Mouse (Mus musculus): ENCODE results near the gene Atmin.

The Atmin gene

DNA sequence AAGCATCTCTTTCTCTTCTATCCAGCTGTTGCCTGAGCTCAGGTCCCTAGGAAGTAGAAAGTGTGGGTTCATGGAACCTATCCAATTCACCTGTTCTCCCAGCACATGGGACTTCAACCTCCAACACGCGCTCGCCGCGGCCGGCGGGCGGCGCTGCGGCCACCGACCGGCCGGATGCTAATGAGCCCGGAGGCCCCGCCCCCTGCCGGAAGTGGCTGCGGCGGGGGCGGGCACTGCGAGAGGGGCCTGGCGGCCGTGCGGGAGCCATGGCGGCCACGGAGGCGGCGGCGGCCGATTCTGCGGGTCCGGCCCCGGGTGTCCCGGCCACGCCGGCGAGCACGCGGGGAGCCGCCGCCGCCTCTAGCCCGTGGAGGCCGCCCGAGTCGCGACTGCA lies at the start of gene Atmin:
Gene Atmin (plus strand): TSS at position 233 of the 394 bp plus-strand sequence.
- DNase-seq = peak; percentile 94 to 95

DNA sequence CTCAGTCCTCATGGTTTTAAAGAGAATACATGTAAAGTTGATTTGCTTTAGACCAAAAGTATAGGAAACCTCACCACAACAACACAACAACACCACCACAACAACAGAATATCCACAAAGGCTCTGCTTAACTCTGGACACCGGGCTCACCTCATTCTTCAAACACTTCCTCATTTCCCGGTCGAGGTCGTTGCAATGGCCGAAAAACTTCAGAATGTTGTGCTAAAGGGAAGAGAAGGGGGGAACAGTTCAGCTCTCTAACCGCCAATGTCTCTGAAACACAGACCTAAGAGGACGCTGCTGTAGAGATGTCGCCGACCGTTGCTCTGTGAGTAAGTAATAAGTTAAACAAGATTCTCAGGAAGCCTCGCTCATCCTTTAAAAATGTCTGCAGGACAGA lies 49.3 kb upstream of the Atmin start:
- DNase-seq = no peak

DNA sequence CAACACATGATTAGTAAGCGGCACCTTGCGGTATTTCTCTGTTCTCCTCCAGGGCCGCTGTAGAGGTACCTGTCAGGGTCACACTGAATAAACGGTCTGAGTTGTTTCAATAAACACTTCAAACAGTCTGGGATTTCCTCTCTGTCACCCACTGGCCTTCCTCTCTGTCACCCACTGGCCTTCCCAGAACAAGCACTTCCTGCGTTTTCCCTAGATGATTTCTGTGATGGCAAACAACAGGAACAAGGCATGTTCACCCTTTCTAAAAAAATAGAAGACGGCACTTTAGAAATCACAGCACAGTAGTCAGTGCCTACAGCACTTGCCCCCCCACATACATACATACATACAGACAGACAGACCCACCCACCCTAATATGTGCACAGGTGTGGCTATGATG lies 47.7 kb upstream of the Atmin start:
- no peak for DNase-seq

DNA sequence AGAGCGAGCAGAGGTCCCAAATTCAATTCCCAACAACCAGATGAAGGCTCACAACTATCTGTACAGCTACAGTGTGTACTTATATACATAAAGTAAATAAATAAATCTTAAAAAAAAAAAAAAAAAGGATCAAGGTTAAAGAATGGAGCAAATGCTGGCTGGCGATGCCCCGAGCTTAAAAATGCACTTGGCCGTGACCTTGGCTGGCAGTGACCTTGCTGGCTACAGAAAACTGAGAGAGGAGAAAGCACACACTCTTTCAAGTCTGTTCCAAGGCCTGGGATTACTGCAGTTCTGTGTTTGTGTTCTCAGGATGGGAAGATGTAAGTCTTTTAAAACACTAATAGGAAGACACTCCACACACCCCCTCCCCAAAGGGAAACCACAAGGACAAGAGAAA lies 38.5 kb upstream of the Atmin start:
- DNase-seq = no peak

DNA sequence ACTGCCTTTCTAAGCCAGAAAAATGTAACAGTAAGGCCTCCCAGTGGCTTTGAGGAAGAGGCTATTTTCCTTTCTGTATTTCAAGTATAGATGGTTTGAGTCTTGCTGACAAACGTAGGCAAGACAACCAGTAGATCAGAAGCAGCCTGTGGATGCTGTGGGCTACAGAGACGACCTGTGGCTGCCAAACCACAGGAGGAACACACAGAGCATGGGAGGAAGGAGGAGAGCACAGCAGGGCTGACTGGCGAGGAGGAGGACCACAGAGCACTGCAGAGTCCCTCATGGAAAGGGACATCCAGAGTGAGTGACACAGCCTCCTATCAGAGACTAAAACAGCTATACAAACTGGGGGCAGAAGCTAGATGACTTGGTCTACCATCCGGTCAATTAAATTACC lies 37.9 kb upstream of the Atmin start:
- no peak for DNase-seq

DNA sequence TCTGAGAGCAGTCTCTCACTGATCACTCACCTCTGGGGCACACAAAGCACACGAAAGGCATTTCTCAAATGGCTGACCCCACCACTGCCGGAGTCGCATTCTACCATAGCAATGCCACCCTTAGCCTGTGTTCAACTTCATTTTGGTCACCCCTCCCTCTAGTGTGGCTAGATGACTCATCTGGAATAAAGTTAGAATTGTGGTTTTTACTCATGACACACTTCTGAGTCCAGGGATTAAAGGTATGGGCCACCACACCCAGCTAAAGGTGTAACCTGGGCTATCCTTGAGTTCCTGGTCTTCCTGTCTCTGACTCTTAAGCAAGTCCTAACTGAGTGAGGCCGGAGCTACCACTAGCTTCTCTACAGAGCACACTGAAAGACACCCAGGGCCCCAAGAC lies 37.4 kb upstream of the Atmin start:
- DNase-seq = no peak

DNA sequence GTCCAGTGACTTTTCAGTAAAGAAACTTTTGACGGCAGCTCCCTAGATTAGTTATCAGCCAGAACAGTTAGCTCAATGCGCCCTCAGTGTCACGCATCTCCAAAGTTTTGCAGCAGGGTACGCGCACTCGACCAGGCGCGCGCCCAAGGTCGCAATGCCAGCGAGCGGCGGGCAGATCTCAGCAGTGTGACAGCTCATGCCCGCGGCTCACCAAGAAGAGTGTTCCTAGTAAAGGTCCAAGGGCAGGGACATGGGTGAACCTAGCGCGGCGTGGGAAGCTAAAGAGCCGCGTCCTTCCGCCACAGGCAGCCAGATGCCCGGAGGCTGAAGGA lies 22.2 kb upstream of the Atmin start:
- no peak for DNase-seq

DNA sequence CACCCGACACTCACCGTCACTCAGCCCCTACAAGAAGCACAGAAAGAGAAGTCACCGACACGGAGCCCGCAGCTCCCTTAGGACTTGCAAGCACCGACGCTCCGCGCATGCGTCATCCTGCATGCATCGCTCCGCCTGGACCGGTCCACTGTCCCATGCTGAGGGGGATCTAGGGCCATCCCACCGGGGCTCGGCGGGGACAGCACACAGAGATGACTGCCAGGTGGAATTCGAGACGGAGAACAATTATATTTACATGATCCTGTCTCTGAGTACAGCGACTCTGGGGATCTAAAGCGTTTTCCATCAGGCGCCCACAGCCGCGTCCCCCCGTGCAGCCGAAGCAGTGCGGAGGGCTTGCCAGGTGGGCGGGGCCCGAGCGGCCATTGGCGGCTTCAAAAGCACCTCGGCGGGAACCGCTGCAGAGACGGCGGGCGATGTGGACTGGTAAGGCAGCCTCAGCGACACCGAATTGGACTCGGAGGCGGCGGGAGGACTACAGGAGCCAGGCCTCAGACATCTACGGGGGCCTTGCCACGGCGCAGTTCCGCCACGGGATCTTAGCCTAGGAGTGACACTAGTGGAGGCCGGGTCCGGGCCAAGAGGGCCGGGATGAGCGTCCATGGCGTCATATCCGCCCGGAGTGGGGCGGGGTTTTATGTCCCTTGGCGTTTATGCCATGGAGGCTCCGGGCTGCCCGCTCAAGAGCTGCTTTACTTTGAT lies 21.7 kb upstream of the Atmin start, which contains the start of the genes Cmc2 and Cenpn:
Gene Cmc2 (minus strand): TSS at position 119 of the 723 bp plus-strand sequence.
Gene Cenpn (plus strand): TSS at position 394 of the 723 bp plus-strand sequence.
- peak; percentile 97 to 98 for DNase-seq

DNA sequence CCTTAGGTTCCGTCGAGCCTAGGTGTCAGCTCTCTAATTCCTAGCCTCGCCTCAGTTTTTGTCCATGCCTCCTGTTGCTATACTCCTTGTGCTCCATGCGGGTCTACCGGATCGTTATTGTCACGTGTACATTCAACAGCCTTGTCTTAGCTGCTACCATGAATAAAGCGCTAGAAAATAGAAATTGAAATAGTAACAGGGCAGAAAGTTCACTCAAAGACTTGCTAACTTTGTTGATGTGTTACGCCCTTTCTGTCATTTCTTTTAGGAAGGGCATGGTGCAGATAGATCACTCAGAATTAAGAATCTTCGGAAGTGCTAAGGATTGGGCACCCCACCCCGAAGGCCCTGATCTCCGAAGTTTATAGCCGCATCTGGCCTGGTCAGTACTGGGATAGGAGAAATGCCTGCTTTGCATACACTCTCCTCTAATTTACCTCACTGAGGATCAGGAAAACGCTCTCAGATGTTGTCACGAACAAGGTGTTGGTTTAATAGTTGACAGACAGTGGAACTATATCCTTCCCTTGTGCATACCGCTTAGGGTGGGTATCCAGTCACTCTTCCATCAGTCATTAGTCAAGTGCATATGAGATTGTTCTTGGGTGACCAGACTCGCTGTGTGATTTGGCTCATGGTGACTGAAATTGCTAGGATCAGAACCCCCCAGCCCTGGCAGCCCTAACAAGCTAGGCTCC lies 21.0 kb upstream of the Atmin start:
- no peak for DNase-seq

DNA sequence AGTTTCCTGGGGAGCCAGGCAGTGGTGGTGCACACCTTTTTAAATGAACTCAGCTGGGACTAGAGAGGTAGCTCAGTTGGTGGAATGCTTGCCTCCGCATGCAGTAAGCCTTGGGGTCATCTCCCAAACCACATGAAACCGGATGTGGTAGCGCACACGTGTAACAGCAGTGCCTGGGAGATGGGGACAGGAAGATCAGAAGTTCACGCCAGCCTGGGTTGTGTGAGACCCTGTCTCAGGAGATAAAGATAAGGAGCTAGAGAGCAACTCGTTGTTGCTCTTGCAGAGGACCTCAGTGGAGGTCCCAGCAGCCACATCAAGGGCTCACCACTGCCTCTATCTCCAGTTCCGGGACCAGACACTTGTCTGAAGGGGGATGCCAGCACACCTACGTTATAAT lies 19.7 kb upstream of the Atmin start:
- DNase-seq = no peak

DNA sequence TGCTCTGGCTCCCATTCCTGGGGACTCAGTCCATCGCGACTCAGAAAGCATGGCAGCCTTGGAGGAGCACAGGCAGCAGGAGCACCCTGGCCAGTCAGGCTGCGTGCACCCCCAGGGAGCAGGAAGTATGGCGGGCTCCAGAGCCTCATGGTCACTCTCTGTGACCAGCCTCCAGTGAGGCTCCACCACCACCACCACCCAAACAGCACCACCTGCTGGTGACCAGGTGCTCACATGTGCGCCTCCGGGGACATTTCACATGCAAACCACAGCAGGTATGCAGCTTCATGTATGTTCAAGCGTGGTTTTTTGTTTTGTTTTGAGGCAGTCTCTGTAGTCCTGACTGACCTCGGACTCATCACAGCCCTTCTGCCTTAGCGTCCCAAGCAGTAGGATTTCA lies 15.3 kb upstream of the Atmin start:
- DNase-seq = peak in 1 of 2 experiments; percentile 63

DNA sequence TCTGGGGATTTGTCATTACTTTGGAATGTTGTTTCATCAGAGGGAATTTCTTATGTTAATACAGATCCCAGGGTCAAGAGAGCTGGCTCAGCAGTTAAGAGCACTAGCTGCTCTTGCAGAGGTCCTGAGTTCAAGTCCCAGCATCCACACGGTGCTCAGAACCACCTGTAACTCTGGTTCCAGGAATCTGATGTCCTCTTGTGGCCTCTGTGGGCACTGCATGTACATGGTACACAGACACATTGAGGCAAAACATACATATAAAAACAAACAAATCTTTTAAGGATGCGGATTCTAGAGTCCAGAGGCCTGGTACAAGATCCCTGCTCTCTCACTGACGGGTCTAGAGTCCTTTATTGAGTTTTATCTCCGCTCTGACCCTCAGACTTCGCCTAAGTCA lies 14.6 kb upstream of the Atmin start:
- no peak for DNase-seq

DNA sequence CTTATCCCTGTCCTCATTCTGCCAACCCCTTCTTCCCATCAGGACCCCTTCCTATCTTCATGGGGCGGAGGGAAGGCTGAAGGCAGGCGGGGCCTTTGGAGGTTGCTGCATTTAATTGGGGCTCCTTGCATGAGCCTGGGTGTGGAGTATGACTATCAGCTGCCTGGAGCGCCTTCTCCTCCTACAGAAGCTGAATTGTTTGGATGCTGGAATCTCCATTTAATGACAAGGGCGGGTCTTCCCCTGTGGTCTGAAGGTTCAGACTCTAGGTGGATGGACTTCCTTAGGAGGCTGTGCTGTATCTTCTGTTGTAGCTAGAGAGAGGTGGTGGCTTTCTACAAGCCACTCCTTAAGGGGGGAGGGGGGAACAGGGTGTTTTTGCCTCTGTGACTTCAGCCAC lies 8.2 kb upstream of the Atmin start:
- no peak for DNase-seq

DNA sequence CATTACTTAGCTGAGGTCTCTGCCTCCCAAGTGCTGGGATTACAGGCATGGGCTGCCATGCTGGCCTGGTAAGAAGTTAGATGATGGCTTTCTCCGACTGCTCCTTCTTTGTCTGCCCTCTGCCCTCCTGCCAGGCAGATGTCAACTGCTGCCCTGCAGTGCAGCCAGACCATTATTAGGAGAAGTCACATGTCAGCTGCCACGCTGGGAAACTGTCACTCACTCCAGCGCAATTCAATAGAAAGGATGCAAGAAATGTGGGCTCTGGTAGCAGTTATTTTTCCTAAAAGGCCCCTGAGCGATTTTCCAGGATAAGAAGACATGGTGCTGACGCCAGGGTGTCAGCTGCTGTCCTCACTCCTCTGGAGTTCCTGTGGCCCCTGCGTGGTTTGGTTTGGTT lies 7.7 kb upstream of the Atmin start:
- no peak for DNase-seq

DNA sequence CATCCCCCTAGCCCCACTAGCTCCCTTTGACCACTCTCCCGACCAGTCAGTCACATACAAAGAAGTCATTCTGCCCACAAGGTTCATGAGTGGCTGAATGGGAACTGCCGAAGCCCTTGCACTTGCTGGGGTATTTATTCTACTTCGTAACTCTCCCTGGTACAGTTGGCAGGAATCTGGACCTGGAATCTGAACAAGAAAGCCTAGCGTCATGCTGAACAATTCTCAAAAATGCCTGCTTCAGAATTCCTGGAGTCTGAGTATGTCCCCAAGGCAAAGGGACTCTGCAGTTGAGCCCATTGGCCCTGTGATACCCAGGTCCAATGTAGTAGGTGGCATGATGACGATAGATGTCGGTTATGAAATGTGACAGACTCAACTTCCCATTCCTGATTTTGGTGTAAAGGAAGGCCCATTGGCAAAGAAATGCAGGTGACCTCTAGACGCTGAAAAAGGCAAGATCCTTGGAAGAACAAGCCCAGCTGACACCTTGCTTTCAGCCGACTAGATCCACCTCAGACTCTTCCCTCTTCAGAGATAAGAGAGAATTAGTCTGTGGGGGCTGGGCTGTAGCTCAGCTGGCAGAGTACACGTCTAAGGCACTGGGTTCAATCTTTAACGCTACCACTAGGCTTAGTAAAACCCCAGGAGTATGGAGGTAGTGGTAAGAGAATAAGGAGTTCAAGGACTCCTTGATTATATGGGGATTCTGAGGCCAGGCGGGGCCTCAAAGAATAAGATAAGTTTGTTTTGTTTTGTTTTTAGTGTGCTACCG lies 722 bp upstream of the Atmin start:
- no peak for DNase-seq

DNA sequence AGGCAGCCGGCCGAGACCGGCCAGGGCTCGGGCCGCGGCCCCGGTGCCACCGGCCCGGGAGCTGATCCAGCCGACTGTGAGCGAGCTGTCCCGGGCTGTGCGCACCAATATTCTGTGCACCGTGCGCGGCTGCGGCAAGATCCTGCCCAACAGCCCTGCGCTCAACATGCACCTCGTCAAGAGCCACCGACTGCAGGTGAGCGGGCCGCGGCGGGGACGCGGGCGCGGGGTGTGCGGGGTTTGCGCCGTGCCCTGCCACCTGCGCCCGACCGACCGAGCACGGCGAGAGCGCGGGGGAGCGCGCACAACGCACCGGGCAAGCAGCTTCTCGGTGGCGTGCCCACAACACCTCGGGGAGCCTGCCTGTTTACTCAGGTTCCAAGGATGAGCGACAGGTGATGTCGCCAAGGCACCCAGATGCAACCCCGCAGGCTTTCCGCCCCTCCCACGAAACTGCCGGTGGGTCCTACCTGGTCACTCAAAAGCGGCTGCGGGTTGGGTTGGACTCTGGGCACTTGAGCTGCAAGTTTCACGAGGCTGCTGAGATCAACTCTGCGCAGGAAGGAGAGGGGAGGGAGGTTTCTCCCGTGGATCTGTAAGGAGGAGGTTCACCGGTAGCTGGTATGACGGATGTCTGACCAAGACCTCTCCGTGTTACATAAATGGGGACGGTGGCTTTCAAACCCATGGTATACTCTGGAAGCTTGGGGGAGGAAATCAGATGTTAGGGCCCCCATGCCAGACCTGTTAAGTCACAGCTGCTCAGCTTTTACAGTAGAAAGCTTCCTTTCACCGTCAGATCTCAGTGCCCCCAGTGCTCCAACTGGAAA lies 577 bp downstream of the Atmin start:
- peak in 1 of 2 experiments; percentile 55 for DNase-seq

DNA sequence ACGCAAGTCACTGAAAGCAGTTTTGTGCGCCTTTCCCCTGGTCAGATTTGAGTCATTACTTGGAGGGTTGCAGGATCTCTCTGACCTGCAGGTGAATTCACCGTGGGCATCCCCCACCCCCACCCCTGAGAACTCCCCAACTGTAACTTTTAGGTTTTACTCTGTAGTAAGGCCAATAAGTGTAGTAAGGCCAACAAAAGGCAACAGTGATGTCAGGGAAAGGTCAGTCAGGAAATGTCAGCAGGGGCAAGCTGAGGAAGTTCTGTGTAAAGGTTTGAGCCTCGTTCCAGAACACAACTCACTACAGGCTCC lies 1.1 kb downstream of the Atmin start:
- no peak for DNase-seq

DNA sequence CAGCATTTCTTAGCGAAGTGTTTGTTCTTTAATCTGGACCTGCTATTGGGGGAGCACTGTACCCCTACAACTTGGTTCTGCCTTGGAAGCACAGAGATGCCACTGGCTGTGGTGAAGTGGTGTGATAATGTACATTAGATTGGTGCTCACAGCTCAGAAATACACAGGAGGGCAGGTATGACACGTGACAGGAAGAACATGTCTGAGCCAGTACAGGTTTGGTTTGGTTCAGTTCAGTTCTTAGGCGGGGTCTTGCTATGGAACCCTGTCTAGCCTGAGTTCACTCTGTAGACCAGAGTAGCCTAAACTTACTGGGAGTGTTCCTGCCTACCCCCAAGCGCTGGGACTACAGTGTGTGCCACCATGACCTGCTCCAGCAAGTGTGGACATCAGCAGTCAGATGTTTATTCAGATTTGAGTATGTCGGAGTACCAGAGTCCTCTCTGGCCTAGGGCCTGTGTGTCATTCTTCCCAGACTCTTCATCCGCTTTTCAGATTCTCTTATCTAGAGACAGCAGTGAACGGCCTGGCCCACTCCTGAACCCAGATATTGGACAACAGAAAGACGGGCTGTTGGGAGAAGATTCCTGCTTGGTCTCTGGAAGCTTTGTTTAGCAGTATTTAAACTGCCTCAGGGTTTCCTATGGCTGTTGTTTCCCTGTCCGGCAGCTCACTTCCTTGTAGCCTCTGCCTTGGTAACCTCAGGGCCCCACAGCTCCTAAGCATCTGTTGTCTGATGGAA lies 2.1 kb downstream of the Atmin start:
- DNase-seq = no peak

DNA sequence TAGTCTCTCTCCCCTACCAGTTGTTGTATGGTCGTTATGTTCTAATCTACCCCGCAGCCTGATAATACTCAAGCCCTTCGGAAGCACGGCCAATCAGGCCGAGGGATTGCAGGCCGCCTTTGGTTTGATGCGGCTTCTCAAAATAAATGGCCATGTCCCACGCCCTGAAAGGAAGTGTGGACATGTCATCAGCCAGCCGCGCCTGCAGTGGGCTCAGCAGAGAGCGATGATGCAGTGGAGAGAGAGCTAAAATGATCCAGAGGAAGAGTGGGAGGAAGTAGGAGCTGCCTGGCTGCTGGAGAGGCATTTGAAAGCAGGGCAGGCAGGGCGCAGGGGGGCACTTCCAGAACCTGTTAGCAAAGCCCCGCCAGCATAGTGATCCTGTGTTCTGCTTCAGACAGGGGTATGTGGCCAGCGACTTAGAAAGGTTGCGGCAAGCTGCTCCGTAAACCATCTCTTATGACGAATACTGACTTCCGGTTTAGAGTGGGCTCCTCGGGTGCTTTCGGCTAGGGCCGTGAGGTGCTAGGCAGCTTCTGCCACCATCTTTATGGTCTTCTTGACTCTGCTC lies 3.2 kb downstream of the Atmin start:
- no peak for DNase-seq

DNA sequence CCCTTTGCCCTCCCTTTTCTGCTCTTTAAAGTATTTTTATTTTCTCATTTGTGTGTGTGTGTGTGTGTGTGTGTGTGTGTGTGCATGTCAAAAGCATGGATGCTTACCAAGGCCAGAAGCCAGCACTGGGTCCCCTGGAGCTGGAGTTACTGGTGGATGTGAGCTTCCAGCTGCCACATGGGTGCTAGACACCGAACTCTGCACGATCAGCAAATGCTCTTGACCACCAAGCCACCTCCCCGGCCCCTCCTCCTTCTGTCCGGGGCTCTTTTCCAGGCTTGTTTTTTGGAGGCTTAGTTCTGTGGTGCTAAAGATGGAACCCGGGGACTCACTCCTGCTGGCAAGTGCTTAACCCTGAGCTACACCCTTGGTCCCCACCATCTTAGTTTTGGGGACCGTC lies 3.7 kb downstream of the Atmin start:
- DNase-seq = no peak

DNA sequence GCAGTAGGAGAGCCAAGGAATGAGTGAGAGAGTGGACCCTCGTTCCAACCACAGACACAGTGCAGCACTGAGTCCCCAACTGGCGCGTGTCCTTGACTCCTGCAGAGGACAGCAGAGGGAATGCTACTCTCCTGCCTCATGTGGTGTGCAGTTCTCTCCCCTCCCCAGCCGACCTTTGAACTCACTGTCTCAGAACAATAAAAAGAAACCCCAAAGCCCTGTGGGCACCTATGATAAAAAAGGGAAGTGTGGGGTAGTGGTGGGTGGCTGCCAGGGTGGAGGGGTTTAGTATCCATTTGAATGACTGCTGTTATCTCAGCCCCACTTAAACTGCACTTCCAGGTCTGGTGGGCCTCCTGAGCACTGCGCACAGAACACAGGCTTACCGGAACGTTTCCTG lies 4.4 kb downstream of the Atmin start:
- no peak for DNase-seq

DNA sequence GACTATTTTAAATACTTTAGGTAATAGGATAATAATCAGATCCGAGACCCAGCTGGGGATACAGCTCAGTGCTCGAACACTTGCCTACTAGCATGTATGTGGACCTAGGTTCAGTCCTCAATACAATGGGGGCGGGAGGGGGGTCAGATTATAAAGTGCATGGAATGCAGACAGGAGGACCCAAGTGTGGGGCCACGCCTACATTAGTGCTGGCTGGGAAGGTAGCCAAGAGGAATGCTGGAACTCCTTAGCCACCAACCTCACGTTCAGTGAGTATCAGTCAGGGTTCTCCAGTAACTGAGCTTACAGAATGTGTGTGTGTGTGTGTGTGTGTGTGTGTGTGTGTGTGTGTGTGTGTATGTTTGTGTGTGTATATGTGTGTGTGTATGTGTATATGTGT lies 8.2 kb downstream of the Atmin start:
- DNase-seq = no peak
